Mouse (Mus musculus): Measurements from ENCODE around the gene Eif2ak2.
A peak's percentile ranks its signal among the peaks of the same experiment; 100 is the strongest.

Eif2ak2 gene

DNA sequence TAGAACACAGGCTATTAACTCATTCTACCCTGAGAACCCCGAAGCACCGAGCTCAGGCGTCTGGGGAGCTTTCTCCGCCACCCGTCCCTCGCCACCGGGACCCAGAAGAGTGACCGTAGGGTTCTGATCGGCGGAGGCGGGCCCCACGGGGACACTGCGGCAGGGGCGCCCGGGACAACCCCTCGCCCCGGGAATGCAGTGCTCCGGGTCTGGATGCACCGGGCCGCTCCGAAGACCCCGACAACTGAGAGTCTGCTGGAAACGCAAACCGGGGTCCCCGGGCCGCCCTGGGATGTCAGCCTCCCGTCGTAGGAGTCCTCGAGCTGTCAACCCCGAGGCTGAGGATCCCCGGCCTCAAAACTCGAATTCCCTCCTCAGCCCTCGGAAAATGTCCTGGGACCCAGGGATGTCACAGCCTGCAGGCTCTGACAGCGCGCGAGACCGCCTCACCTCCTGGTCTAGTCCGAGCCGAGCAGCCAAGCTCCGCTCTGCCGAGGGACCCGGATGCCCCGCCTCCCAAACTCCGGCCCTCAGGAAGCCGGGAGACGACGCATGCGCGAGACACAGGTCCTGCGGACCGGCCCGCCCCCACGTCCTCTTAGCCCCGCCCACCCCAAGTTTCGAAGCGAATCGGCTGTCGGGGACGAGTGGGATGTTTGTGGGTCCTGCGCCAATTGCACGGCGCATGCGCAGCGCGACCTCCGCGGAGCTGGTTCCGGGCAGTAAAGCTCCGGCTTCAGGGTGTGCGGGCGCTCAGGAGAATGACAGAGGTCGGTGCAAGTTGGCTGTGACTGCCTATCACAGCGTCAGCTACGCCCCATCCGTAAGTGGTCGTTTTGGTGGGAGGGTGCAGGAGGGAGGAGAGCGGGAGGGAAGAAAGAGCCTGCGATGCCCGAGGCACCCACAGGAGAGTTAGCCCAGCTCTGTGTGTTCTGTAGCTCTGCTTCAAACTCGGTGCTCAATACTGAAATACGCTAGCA is 47.2 kb downstream of the Eif2ak2 start, which contains the start of the genes Heatr5b and Gpatch11:
TSS of gene Heatr5b (minus strand) at position 509 of the 980 bp plus-strand sequence.
TSS of gene Gpatch11 (plus strand) at position 712 of the 980 bp plus-strand sequence.
- peak; percentile 98 for DNase-seq (ENCODE audit: low spot score)

DNA sequence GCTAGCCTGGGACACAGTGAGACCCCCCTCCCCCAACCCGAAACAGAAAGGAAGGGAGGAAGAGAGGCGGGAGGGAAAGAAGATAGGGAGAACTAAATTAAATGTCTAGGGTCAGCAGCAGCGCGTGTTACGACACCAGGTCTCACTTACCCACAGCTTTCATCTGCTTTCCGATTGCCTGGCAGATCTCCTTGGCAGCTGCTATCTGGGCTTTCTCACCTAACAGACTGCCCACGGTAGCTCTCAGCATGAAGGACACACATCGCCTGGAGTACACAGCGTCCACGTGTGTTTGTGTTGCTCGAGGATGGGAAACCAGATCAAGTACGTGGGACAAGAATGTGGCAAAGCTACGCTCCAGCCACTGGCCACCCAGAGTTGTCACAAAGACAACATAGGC is 58.0 kb downstream of the Eif2ak2 start:
- DNase-seq (ENCODE audit: low spot score), result no peak

DNA sequence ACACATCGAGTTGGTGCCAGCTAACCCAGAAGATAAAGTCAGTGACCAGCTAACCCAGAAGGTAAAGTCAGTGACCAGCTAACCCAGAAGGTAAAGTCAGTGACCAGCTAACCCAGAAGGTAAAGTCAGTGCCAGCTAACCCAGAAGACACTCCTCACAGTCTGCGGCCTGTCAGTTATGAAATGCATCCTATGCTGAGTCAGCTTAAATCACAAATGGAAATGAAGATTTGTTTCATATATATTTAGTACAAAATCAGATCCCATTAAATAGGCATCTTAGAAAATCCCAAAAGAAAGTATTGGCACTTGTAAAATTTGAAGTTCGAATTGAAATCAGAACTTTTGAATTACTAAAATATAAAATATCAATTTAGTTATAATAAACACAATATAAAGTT is 72.8 kb downstream of the Eif2ak2 start:
- no peak for DNase-seq (ENCODE audit: low spot score)

DNA sequence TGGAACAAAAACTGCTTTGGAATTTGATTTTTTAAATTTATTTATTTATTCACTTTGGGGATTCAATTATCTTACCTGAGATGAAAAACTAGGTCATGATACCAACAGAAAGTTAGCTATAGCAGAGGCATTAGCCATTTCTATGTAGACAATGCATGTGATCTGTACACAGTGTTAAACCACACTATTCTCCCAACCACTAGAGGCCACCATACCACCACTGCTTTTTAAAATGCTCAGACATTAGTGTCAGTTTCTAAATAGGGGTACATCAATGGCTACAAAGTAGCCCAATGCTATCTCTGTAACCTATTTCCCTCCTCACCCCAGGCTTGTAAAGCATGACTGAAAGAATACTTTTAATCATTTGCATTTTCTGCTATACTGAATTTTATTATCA is 73.4 kb downstream of the Eif2ak2 start:
- no peak for DNase-seq (ENCODE audit: low spot score)

Data from ovary, adult 18-20 months (tissue).